Mouse (Mus musculus): ENCODE results near the gene Masp2.

The Masp2 gene

GRCm38 (mm10) chr4:148601871-148602270, 483 bp upstream of the Masp2 start:
- DNase-seq, result no peak

GRCm38 (mm10) chr4:148603376-148604139, 1.2 kb downstream of the Masp2 start:
- no peak for DNase-seq

- DNase-seq, result no peak
These were observed 1.8 kb downstream of the Masp2 start for GRCm38 (mm10) chr4:148604141-148604540.

DNA sequence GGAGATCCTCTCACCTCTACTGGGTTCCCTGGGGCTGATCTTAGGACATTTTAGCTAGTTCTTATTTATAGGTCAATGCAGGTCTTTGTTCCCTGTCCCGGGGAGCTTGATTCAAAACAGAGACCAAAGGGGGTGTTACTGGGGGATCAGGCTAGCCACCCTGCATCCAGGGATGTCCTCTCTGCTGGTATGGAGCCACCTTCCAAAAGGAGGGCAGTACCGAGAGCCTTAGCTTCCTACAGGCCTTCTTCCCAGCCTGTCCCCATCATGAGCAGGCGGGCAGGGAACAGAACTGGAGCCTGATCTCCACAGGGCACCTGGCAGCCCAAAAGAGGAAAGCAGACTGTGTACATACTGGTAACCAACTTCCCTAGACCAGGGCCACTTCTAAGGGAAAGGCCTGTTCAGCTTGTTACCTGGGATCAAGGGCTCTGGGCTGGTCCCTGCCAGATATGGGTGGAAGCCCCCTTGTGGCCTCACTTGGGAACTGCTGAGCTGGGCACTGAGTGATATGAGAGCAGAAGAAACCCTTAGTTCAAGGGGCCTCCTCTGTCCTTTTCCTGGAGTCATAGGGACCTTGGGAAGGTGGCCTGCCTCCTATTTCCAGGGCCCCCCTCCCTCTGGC, 2.3 kb downstream of the Masp2 start:
- DNase-seq, result peak; percentile 77

- DNase-seq, result peak; percentile 85
These were observed 5.4 kb downstream of the Masp2 start for GRCm38 (mm10) chr4:148607758-148608157.

- DNase-seq, result no peak
These were observed 7.5 kb downstream of the Masp2 start for GRCm38 (mm10) chr4:148609805-148610204.

GRCm38 (mm10) chr4:148610631-148611364, 8.4 kb downstream of the Masp2 start:
- DNase-seq, result no peak

GRCm38 (mm10) chr4:148612557-148612956, 10.2 kb downstream of the Masp2 start:
- no peak for DNase-seq

GRCm38 (mm10) chr4:148613738-148614137, 11.4 kb downstream of the Masp2 start:
- no peak for DNase-seq

DNA sequence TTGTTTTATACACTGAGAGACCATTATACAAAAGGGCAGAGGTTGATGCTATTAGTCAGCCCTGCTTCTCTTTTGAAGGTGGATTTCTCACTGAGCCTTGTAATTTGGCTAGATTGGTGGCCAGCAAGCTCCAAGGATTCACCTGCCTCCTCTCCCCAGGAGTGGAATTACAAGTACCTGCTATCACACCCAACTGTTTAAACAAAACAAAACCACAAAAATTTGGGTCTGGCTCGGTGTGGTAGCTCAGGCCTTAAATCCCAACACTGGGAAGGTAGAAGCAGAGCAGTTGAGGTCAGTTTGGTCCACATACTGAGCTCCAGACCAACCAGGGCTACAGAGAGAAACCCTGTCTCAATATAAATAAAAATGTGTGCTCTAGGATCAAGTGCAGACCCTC, 17.5 kb downstream of the Masp2 start:
- DNase-seq, result no peak

GRCm38 (mm10) chr4:148620718-148621117, 18.4 kb downstream of the Masp2 start:
- DNase-seq, result no peak

DNA sequence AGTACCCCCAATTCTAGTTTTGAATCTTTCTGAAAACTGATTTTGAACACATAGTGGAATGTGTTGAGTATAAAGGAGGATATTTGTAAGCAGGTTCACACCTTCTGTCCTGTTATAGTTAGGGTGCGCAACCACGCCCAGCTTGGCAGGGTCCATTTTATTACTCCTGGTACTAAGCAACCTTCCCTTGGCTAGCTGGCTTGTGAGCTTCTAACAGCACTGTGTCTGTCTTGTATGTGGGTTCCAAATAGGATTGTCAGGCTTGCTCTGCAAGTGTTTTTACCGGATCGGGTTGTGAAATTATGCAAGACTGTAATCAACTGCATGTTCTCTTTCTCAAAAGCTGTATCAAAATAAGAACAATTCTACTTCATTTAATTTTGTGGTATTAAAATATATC, 20.1 kb downstream of the Masp2 start:
- DNase-seq, result no peak

DNA sequence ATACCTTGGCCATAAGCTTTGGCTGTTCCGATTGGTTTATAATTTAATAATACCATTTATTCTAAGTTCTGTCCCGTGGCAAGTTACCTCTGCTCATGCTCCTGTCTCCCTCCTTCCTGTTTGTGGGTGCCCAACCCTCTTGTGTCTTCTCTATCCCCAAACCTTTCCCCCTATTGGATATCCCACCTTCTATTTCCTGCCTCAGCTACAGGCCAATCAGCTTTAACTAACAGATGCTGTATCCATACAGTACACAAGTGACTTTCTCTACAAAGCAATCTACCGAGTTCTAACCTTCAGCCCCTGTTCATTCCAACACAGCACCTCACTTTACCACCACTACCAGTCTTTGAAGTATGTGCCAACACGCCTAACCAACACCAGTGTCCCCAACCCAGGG, 21.3 kb downstream of the Masp2 start:
- no peak for DNase-seq

GRCm38 (mm10) chr4:148625010-148625409, 22.7 kb downstream of the Masp2 start:
- no peak for DNase-seq

DNA sequence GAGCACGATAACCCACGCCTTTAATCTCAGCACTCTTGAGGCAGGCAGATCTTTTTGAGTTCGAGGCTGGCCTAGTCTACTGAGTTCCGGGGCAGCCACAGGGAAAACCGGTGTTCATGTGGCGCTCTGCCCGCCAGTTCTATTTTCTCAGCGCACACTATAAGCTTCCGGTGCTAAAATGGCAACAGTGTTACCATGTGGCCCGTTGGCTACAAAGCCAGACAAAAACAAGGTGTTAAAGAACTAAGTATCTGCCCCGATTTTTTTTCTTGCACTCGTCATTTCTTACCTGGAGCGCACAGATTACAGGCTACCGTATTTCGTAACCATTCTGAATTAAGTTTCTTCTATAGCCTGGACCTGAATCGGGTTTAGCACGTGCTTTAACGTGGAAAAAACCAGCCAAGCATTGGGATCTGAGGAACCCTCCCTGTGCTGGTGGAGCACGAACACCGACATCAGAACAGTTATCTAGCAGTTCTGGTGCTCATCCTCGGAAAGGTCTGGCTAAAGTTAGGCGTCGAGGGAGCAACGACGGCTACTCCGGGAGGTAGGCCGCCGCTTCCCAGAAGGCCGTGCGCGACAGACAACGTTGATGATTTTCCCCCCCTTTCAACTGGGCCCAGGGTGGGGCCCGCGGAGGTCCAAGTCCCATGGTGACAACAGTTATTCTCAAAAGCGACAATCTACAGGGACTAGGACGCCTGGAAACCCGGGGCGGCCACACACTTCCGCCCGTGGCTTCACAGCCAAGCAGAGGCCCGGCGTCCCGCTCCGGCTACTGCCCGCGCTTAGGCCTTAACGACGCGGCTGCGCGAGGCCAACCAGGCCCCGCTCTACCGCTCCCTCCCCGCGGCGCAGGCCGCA, 23.6 kb downstream of the Masp2 start:
- peak; percentile 37 for DNase-seq

DNA sequence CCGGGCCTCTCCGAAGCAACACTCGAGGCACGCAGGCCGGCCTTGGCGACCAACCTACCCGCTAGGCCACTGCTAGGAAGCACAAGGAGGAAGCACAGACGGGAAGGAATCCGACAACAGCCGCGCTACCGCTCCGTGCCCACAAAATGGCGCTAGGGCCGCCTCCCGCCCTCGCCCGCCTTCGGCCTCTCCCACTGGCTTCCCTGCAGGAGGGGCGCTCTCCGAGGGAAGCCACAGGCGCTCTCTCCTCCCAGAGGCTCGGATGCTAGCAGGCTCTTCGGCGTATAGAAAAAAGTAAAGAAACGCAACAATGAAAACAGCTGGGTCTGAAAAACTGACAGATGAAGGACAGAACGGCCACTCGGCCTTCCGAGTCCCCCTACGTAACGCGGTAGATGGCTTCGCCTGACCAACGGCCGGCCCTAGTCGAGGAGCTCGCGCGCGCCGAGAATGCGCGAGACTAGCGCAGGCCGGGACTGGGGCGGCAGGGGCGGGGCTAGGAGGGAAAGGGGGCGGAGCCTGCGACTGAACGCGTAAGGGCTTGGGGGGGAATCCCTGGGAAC, 24.4 kb downstream of the Masp2 start, which contains the start of gene Tardbp:
Gene Tardbp (minus strand): TSS at position 397 of the 563 bp plus-strand sequence.
- peak; percentile 97 for DNase-seq

GRCm38 (mm10) chr4:148627246-148627645, 24.9 kb downstream of the Masp2 start:
- no peak for DNase-seq

GRCm38 (mm10) chr4:148632013-148632692, 29.8 kb downstream of the Masp2 start:
- DNase-seq, result peak; percentile 40

- no peak for DNase-seq
These were observed 31.2 kb downstream of the Masp2 start for GRCm38 (mm10) chr4:148633395-148634061.

- DNase-seq, result no peak
These were observed 33.0 kb downstream of the Masp2 start for GRCm38 (mm10) chr4:148635309-148635708.

DNA sequence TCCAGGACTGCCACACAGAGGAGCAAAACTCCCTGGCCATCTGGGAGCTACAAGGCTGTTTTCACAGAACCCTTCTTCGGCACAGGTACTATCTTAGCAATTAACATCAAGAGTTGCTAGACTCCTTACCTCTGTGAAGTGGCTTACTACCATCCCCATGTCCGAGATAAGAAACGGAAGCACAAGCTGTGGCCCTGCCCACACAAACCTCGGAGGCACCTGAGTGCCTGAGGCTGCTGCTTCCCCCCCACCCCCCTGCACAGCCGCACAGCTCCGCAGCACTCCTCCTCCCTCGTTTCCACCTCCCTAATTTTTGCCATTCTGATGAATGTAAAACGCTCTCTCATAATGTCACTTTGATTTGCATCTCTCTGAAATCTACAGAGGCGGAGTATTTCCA, 35.9 kb downstream of the Masp2 start:
- DNase-seq, result no peak

Data from kidney, adult 18-20 months (tissue).